Mouse (Mus musculus) kidney, postnatal 25 days (tissue): Measurements from ENCODE around the gene Trim14.

Source experiments
- DNase-seq, 2 experiments: peaks; one replicate each; pipeline ENCODE4 v3.0.0; 2021; ENCODE audit warnings: mixed read lengths in 2 of 2

Trim14 gene

DNA sequence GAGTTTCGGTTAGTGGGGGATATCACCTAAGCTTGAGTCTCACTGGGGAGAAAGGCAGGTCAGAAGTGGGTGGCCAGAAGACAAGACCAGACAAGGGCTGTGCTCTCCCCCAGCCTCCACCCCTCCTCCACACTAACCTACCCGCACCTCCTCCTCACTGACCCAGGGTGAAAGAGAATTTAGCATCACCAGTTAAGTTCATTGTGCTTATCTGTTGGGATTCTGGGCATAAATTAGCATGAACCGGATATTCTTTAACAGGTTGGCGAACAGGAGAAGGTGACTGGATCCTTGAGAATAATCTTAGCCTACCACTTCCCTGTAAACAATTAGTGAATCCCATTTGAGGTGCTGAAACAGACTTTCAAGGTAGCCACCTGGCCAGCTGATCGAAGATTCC lies 60.8 kb downstream of the Trim14 start:
- no peak for DNase-seq

DNA sequence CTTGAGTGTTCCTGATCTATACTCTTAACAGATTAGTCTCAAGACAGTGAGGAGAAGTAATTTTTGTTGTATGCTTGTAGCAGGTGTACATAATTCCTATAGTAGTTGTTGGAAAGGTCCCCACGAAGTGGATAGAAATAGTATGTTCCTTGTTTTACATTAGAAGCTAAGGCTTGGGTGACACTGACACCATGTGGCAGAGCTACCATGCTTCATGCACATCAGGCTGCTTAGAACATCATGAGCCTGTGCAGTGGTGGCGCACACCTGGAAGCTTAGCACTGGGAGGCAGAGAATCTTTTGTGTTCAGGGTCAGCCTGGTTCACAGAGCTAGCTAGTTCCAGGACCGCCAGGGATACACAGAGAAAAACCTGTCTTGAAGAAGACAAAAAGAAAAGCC lies 70.2 kb downstream of the Trim14 start:
- no peak for DNase-seq

DNA sequence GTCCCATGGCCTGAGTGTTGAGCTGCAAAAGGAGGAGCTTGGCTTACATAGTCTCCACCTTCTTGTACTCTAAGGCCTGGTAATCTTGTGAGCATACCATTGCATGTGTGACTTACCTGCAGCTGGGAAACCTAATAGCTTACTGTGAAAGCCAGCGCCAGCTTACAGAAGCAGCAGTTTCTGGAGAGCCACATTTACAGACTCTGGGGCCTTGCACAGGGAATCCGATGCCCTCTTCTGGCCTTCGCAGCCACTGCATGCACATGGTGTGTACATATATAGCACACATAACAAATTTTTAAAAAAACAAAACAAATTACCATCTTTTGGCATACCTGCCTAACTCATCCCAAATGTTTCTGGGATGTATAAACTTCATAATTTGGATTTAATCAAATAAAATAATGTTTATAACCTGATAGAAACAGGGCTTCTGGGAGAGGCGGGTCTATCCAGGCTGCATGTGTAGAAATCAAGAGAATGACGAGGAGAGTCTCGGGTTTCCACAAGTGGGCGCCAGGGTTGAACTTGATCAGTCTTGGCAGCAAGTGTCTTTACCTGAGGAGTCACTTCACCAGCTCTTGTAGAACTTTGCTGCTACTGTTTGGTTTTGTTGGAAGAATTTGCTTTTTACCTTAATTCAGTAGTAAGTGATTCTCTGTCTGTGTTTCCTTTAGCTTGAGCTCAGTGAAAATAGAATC lies 72.7 kb downstream of the Trim14 start:
- DNase-seq, result peak; percentile 50 to 55

DNA sequence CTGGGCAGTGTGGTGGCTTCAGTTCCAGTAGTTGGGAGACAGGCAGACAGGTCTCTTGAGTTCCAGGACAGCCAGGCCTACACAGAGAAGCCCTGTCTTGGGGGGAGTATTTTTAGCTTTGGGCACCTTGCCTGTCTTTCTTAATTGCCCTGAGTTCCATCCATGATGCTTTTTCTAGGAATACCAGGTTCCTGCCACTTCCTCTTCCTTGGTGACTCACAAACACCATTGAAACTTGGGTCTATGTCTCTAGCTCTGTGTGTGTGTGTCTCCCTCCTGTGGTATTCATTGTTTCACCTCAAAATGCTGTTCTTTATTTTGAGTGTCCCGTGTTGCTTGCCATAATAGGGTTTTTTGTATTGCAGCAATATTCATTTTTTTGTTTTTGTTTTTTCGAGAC lies 77.5 kb downstream of the Trim14 start:
- DNase-seq, result no peak

DNA sequence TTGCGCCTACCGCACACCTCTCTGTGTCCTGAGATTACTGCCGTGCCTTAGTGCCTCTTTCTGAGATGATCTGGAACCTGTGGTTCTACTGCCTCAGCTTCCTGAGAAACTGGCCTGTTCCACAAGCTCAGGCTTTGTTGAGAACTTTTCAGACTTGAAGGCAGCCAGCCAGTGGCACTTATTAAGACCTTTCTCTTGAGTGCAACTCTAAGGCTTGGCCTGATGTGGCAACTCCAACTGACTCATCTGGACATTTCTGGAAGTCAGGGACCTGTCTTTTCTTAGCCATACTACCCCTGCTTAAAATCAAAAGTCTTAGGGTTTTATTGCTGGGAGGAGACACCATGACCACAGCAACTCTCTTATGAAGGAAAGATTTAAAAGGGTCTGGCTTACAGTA lies 78.8 kb downstream of the Trim14 start:
- no peak for DNase-seq

DNA sequence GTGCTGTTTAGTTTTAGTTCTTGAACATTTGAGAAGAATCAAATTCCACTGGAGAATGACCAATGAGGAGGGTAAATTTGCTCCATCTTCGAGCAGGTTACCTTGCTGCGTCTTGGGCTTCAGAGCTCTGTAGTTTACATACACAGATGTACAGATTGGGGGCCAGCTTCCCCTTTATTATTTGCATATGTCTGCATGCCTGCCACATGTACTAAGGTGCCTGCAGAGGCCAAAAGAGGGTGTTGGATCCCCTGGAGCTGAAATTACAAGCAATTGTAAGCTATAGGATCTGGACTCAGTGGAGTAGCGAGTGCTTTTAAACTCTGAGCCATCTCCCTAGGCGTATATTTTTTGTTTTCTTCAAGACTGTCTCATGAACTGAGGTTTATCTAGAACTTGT lies 79.2 kb downstream of the Trim14 start:
- no peak for DNase-seq

DNA sequence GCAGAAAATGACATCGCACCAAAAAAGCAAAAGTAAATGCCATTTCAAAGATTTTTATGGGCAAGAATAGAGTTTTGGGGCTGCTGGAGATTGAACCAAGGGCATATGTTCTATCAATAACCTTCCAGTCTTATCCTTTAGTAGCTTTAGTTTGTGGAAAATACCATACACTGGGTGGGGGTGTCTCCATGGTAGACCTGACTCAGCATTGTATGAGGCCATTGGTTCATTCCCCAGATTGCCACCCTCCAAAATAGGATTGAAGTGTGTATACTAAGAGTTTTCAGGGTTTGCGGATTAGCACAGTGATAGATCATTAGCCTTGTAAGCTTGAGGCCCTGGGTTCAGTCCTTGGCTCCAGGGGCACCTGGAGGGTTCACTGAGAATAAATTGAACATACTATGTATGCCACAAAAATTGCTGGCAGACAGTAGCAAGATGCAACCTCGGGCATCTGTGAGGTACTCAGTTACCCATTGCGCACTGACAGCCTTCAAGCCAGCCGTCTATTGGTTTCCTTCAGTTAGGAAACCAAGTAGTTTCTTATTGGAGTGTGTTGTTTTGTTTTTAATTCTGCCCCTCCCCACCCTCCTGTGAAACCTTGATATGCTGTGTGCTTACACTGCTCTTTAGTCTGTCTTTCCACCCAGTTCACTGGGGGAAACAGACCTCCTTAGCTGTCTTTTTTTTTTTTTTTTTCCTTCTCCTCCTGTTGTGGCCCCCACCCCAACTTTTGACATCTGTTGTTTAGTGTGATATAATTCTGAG lies 81.7 kb downstream of the Trim14 start:
- no peak for DNase-seq

DNA sequence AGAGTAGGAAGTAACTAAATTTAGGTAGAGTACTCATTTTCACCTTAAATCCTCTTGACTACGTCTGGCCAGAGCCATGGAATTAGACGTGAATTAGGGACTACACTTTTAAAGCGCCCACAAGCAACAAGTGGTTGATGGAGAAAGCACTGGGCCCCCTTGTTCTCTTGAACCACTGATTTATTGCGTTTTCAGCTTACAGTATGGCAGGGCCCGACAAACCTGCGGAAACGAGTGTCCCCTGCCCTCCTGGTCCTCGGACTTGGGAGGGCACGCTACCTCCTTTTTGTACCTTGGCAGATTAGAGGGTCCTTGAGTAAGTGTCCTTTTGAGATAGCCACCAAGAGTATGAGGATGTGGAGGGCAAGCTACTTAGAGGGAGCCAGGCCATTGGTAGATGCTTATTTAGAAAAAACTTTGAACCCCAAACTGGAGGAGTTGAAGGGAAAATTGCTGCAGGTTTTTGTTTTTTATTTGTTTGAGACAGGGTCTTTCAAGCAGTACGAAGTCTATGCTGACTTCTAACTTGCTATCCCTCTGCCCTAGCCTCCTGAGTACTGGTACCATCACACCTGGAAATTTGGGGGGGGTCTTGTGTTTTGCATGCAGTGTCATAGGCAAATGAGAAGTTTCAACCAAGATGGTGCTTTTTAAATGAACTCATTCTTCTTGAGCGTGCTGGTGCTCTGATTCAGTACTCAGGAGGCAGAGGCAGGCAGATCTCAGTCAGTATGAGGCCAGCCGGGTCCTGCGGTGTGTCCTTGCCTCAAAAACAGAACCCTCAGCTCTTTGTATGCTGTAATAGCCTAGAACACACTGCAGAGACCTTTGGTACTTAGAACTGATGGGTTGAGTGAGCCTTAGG lies 82.9 kb downstream of the Trim14 start:
- DNase-seq, result no peak

DNA sequence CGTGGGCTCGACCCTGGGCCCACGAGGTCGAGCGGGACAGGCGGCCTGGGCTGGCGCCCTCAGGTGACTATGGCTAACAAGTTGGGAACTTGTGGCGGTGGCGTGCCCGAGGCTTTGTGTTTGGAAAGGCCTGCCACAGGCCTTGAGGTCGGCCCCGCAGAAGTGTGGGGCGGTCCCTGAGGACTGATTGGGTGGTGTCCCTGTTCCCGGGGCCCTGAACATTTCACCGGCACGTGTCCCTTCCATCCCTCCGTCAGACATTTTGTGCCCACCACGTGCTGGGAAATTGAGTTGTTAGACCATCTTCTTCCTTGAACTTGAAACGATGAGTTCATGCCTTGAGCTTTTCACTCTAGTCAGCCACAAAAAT lies 83.5 kb downstream of the Trim14 start:
- peak; percentile 49 to 83 for DNase-seq

DNA sequence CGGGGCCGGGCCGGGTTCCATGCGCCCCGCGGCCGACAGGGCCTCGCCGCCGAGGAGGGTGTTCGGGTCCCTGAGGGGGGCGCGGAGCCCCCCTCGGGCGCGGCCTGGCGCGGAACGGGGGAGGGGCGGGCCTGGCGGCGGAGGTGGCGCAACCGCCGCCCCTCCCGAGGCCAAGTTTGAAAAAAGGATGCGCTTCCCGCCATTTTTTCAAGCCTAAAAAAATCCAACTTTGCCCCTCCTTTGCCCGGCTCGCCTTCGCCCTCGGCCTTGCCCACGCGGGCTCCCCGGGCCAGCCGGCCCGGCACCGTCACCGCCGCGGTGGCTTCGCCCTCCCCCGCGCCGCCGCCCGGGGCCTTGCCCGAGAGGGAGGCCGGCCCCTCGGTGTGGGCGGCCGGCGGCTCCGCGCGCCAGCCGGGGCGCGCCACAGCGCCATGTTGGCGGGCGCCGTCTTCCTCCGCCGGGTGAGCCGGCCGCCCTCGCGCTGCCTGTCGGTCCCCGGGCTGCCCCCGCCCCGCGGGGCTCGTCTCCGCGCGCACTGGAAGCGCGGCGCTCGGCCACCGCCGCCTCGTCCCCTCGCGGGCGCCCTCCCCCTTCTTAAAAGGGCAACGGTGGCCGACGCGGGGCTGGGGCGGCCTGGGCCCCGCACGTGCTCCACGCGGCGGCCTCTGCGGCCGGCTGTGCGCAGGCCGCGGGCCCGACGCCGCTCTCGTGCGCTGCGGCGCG lies 84.0 kb downstream of the Trim14 start:
- peak; percentile 69 to 88 for DNase-seq

DNA sequence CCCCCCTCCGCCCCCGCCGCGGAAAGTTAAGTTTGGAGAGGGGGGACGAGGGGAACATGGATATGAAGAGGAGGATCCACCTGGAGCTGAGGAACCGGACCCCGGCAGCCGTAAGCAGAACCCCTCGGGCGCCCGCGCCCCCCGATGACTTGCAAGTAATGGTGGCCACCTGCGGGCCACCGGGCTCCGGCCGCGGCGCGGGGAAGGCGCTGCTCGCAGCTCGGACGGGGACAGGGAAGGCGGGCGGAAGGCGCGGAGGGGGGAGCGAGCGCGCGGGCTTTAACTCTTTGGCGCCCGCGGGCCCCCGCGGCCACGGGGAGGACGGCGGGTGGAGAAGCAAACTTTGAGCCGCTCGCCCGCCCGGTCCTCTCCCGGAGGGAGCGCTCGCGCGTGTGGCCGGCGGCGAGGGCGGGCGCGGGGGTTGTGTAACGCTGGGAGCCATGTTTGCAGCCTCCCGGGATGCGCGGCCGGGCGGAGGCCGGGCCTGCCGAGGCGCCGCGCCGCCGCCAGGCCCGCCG lies 84.6 kb downstream of the Trim14 start:
- DNase-seq, result peak; percentile 72 to 85

DNA sequence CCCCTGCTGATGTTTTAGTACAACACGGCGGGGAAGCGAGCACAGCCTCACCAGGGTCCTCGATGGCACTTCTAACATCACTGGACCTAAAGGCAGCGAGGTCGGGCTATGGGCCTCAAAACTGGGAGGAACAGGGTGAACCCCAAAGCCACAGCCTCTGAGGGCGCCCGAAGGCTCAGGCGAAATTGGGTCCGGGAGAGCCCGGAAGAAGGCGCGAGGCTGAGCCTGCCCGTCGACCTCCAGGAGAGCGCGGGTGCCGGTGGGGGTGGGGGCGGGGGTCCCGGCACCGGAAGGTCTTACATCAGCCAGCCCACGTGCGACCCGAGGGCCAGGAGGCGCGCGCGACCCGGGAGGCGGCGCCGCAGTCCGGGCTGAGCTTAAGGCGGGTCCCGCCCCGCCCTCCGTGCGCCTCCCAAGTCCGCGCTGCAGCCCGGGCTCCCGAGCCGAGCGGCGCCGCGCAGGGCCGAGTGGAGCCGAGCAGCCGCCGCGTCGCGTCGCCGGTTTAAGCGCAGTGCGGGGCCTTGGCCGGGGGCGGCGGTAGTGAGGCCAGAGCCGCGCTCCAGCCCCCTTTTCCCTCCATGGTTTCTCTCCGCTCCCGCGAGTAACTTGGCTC lies 85.3 kb downstream of the Trim14 start, which contains the start of gene Anp32b:
TSS of gene Anp32b (plus strand) at position 384 of the 613 bp plus-strand sequence.
- DNase-seq, result peak; percentile 91 to 95

DNA sequence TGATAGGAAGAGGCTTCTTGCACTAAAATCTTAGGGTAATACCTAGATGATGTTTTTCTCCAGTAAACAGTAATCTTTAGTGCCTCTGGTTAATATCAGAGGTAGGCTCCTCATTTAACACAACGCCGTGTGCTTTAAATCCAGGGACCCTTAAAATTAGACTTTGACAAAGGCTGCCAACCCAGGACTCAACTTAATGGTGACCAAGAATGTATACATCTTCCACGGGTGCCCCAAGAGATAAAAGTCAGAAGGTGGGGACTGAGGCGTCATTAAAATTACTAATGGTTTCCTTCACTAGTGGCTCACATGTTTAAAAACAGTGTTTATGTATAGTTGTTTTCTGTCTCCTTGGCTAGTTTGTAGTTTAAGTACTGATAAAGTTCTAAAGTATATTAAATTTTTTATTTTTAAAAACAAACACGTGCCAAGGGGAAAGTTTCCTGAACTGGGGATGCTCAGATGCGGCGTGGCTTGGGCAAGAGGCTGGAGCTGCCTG lies 85.9 kb downstream of the Trim14 start:
- no peak for DNase-seq

DNA sequence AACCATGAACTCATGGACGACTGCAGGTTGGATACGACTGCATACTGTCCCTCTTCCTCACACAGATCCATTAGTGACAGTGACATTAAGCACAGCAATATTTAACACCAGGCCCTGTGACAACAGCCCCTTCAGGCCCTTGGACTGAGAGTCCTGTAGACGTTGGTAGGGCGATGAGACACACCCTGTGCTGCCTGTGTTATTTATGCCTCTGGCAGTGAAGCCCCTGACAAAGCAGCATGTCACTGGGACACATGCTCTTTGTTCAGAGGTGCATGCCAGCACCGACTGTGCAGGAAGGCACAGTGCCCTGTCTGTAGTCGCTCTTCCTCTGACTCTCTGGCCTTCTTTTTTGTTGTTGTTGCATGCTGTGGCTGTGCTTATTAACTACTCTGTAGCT lies 87.1 kb downstream of the Trim14 start:
- DNase-seq, result no peak

DNA sequence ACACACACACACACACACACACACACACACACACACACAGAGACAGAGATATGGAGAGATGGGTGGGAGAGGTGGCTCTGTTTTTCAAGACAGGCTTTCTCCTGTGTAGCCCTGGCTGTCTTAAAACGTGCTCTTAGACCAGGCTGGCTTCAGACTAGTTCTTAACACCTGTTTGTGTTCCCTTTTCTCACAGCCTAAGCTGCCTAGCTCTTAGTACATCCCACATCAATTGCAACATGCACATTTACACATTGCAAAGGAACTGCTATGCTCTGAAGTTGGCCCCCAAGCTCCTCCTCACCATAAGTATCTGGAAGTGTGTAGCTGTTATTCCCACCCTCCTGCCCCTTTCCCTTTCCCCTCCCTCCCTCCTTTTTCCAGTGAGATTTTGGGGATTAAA lies 88.5 kb downstream of the Trim14 start:
- no peak for DNase-seq

DNA sequence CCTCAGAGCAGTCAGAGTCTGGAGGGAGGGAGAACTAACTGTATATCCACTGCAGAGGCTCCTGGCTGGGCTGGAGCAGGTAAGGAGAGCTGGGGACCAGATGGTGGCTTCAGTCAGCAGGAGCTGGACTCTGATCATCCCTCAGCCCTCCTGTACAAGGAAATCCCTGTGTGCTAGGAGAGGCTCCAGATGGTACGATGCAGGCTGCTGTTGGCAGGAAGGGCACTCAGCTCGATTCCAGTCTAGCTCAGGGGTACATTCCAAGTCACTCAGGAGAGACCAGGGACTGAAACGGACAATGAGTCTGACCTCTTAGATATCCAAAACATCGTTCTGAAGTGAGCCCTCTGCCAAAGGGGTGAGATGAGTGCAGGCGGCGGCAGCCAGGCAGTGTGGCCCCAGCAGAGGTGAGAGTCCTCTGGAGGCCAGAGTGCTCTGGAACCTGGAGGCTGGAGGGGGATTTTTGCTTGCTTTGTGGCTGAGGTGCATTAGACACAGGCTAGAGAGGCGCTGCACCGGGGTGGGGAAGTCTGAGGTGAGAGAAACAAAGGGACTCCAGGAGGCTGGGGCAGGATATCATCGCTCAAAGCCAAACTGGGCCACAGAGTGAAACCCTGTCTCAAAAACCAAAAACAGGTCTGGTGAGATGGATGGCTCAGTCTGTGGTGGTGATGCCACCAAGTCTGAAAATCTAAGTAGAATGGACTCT lies 90.5 kb downstream of the Trim14 start:
- no peak for DNase-seq
